Mouse (Mus musculus) liver, adult 2 months (tissue): ENCODE results near the gene Kcnip2. TPM values are rescaled to one million over a fixed set of nuclear protein-coding genes. Genes with fewer than 3 reads are reported as not detected.
A peak's percentile ranks its signal among the peaks of the same experiment; 100 is the strongest.

Experiments used
- DNase-seq: peaks from one replicate; pipeline ENCODE4 v3.0.0-alpha.2; 2011; ENCODE audit warnings: low read depth, low spot score; ENCODE audit errors: extremely low read depth
- H3K27ac ChIP-seq: fragments of 200-500 bp; replicated peaks from 2 replicates; pipeline ENCODE4 v1.5.1; 2012; ENCODE audit warnings: low read depth, mild to moderate bottlenecking, control low read depth, inconsistent platforms, low read length; ENCODE audit not compliant: insufficient read depth
- H3K27me3 ChIP-seq: fragments of 200-500 bp; 2 replicates; pipeline ENCODE4 v1.6.1; 2012; ENCODE audit warnings: mild to moderate bottlenecking, moderate library complexity, low read length, inconsistent platforms; ENCODE audit not compliant: control insufficient read depth, insufficient read depth
- H3K36me3 ChIP-seq: fragments of 200-500 bp; 2 replicates; pipeline ENCODE4 v1.6.1; 2012; ENCODE audit warnings: low read length, inconsistent platforms; ENCODE audit not compliant: control insufficient read depth, insufficient read depth
- H3K4me1 ChIP-seq: fragments of 200-500 bp; 2 replicates; pipeline ENCODE4 v1.6.1; 2011; ENCODE audit warnings: low read length; ENCODE audit not compliant: control insufficient read depth, insufficient read depth
- H3K4me3 ChIP-seq: fragments of 200-500 bp; 2 replicates; pipeline ENCODE4 v1.5.1; 2011; ENCODE audit warnings: low read depth, mild to moderate bottlenecking, control low read depth, low read length, moderate library complexity; ENCODE audit not compliant: insufficient read depth
- H3K79me2 ChIP-seq: fragments of 200-500 bp; 2 replicates; pipeline ENCODE4 v1.6.1; 2012; ENCODE audit warnings: inconsistent platforms, mild to moderate bottlenecking, low read length, moderate library complexity; ENCODE audit not compliant: control insufficient read depth, insufficient read depth
- H3K9ac ChIP-seq: fragments of 200-500 bp; 2 replicates; pipeline ENCODE4 v1.6.1; 2012; ENCODE audit warnings: low read depth, mild to moderate bottlenecking, control low read depth, inconsistent platforms, low read length
- CTCF ChIP-seq: fragments of 200-500 bp; IDR thresholded peaks from 2 replicates; pipeline ENCODE4 v1.5.1; 2011; ENCODE audit warnings: low read depth, low read length, control low read depth
- POLR2A ChIP-seq: fragments of 200-500 bp; IDR thresholded peaks from 2 replicates; pipeline ENCODE4 v1.6.1; 2011; ENCODE audit warnings: low read length, control low read depth; ENCODE audit not compliant: insufficient read depth; ENCODE audit errors: extremely low read depth
- WGBS: fragments of 180-500 bp; shearing (Covaris S2); methylation state at CpG from one replicate; pipeline ENCODE4 v1.1.7; 2018; 5-methylcytosine and 5-hydroxymethylcytosine counted together
- polyA plus RNA-seq: library from polyadenylated mRNA; depleted of rRNA; stranded (reverse); fragments of >200 nt; gene quantifications from 2 replicates; pipeline ENCODE4 v1.2.3, GENCODE M21; 2012; rRNA removed
- total RNA-seq: library from RNA; depleted of rRNA; stranded (reverse); fragments of >200 nt; gene quantifications from 2 replicates; pipeline ENCODE4 v1.2.3, GENCODE M21; 2014; rRNA removed

Kcnip2 gene
- total RNA-seq (not detected in 2 replicates), polyA plus RNA-seq (0.02 and 0.04 TPM in 2 replicates)

DNA sequence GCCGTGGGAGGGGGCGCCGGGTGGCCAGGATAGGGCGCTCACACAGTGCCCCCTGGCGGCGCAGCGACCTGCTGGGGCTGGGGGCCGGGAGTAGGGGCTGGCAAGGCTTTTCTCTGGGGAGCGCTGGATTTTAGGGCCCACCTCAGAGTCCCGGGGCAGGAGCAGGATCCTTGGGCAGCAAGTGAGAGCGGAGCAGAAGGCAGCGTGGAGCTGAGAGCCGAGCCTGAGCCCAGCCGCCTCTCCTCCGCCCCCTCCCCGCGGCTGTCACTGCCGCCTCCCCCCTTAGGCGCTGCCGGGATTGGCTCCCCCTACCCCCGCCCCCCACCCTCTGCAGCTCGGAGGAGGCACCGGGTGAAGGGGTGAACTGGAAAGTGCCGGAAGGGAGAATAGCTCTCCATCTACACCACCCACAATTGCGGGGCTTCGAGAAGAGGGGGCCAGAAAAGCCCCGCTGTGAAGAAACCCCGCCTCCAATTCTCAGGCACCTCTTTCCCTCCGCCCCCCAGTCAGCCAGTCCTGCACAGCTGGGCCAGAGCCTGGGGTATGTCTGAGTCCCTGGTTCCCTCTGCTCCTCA, at the start of gene Kcnip2:
Gene Kcnip2, minus strand, starts transcription at position 231 of the 575 bp plus-strand sequence.
- H3K4me3 ChIP-seq = no peak within 1 kb of the TSS
- H3K9ac ChIP-seq = no peak within 1 kb of the TSS
- 0 out of 2 replicates have a peak, but pooled peaks cover 1% of the 10 kb centered on the region for H3K4me1 ChIP-seq
- DNase-seq = no peak
- H3K27me3 ChIP-seq = no peaks in the 10 kb centered on the region
- H3K79me2 ChIP-seq = no peaks in the 10 kb centered on the region
- no peaks in the 10 kb centered on the region for H3K36me3 ChIP-seq
- whole genome bisulfite sequencing = 8% methylated on average over 29 of the region's 29 CpGs
- TF ChIP-seq POLR2A (no peak), CTCF (no peak)
- no peak within 1 kb of the TSS for H3K27ac ChIP-seq

DNA sequence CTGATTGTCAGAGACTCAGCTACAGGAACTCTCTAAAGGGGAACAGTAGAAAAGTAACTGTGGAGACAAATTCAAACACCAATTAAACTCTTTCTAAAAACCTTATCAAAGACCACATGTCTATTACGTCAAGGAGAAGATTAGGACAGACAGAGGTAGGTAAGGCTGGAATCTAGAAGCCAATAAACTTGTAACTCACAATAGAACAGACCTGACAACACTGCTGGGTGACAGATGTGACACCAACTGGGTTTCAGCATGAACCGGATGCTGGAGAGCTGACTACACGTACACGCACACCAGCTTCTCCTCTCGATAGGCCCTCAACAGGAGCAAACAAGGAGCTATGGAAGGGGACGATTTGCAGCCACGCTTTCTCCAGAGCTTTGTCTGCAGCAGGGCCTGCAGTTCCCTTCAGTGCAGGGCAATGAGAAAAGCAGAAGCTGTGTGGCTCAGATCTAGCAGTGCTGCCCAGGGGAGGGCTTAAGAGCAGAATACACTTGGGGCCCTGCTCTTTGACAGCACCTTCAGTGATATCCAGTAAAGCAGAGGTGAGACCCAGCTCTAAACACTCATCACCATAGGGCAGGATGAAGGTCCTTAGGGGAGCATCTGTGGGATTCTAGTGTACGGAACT, 39.5 kb upstream of the Kcnip2 start:
- Histone ChIP-seq H3K36me3 (peaks cover 1% of the 10 kb centered on the region; the same call in 1 of the 2 replicates), H3K79me2 (no peaks in the 10 kb centered on the region), H3K27ac (no peak overlapping the region), H3K4me3 (no peak overlapping the region), H3K9ac (no peak overlapping the region), H3K4me1 (no peaks in the 10 kb centered on the region), H3K27me3 (no peaks in the 10 kb centered on the region)
- DNase-seq = no peak
- WGBS = 86% methylated on average over 8 of the region's 8 CpGs
- TF ChIP-seq POLR2A = no peak
- no peak for TF ChIP-seq CTCF

DNA sequence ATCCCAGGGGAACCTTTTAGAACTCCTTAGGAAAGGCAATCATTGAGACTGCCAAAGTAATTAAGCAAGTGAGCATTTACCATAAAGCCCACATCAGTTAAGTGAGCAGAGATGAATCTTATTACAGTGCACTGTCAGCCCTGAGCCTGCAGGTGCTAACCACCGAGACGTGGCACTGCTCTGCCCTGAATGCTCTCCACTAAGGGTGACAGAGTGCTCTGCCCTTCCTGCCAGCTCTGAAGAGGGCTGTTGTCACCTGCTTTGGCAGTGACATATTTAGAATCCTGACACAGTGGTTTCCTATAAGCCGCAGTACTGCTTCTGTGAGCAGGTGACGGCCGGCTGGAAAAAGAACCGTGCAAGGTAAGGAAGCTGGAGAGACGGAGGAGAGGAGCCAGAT, 38.7 kb upstream of the Kcnip2 start:
- Histone ChIP-seq H3K27ac (no peak overlapping the region), H3K4me1 (no peaks in the 10 kb centered on the region), H3K9ac (no peak overlapping the region), H3K79me2 (no peaks in the 10 kb centered on the region), H3K4me3 (no peak overlapping the region), H3K36me3 (peaks cover 1% of the 10 kb centered on the region; the same call in 1 of the 2 replicates), H3K27me3 (no peaks in the 10 kb centered on the region)
- no peak for DNase-seq
- TF ChIP-seq CTCF (no peak), POLR2A (no peak)
- 91% methylated on average over 7 of the region's 7 CpGs for WGBS

DNA sequence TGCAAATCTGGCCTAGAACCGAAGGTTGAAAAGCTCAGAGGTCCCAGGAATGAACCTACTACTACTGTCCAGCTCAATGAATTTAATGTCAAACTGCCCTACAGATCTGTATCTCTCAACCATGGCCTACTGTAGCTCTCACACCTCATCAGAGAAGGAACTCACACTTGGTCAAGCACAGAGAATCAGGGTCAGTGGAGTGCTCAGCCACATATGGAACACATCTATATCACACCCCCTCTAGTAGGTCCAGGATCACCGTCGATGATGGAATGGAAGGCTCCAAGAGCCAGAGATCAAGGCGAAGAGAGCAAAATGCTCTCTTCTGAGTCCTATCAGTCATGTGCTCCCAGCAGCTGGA, 31.9 kb upstream of the Kcnip2 start:
- no peak for TF ChIP-seq CTCF
- no peak for TF ChIP-seq POLR2A
- no peak overlapping the region for H3K9ac ChIP-seq
- no peak for DNase-seq

DNA sequence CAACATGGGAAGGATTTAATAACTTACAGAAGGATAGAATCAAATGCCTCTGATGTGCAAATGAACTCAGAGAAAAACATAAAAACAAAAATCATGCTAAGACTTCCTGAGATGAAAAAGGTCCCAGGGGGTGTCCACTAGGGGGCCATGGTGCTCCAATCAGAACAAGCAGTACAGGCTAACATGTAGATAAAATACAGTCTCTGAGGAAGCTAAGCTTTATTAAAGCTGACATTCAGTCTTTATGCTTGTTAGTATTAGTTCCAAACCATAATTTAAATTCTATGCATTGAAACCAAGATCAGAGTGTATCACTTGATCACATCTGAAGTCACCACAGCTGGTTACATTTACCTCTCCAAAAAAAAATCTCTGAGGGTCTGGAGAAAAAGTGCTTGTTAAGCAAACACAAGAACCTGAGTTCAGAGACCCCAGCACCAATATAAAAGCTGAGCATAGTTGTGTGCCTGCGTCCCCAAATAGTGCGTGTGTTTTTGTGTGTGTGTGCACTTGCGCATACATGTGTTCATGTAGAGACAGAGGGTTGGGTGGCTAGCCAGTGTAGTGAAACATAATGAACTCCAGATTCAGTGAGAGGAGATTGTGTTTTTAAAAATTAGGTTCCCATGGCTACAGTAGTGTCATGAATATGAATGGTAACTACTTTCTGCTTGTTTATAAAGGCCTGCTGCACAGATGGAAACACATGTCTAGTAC, 31.3 kb upstream of the Kcnip2 start:
- Histone ChIP-seq H3K79me2 (no peaks in the 10 kb centered on the region), H3K27ac (no peak overlapping the region), H3K36me3 (peaks cover 1% of the 10 kb centered on the region; the same call in 1 of the 2 replicates), H3K4me1 (peaks cover 2% of the 10 kb centered on the region; the same call in 1 of the 2 replicates), H3K27me3 (no peaks in the 10 kb centered on the region), H3K4me3 (no peak overlapping the region), H3K9ac (no peak overlapping the region)
- WGBS = 96% methylated on average over 3 of the region's 3 CpGs
- no peak for DNase-seq
- TF ChIP-seq CTCF (peak; percentile 28; the same call in 1 of the 2 replicates), POLR2A (no peak)

More for the DNA sequence above, 31.9 kb upstream of the Kcnip2 start:
- WGBS = 97% methylated on average over 4 of the region's 4 CpGs
- no peaks in the 10 kb centered on the region for H3K27me3 ChIP-seq
- no peaks in the 10 kb centered on the region for H3K79me2 ChIP-seq
- H3K27ac ChIP-seq = no peak overlapping the region
- peaks cover 1% of the 10 kb centered on the region; the same call in 1 of the 2 replicates for H3K36me3 ChIP-seq
- H3K4me1 ChIP-seq = peaks cover 2% of the 10 kb centered on the region; the same call in 1 of the 2 replicates
- no peak overlapping the region for H3K4me3 ChIP-seq
